Mouse (Mus musculus): Measurements from ENCODE around the gene Commd1. TPM values are rescaled to one million over a fixed set of nuclear protein-coding genes. Genes with fewer than 3 reads are reported as not detected.
A peak's percentile ranks its signal among the peaks of the same experiment; 100 is the strongest.

Gene Commd1
- total RNA-seq (2014; fragmentation: Nextera tagmentation) (74.4 and 174 TPM in 2 replicates), total RNA-seq (2017) (63.0 and 95.3 TPM in 2 replicates)

GRCm38 (mm10) chr11:22981984-22982757 is at the start of gene Commd1, which contains the start of gene Gm28048:
Gene Commd1, minus strand, starts transcription at chr11:22982382.
Gene Gm28048, minus strand, starts transcription at chr11:22982090.
- ATAC-seq (replicated peaks; ENCODE audit: low FRiP score, low TSS enrichment, poor library complexity, severe bottlenecking), result peak; percentile 90

GRCm38 (mm10) chr11:23029399-23029798 is 47.2 kb upstream of the Commd1 start:
- no peak for ATAC-seq (replicated peaks; ENCODE audit: low FRiP score, low TSS enrichment, poor library complexity, severe bottlenecking)

- peak; percentile 89 for ATAC-seq (replicated peaks; ENCODE audit: low FRiP score, low TSS enrichment, poor library complexity, severe bottlenecking)
These were observed 46.8 kb upstream of the Commd1 start for GRCm38 (mm10) chr11:23028957-23029356.

- no peak for ATAC-seq (replicated peaks; ENCODE audit: low FRiP score, low TSS enrichment, poor library complexity, severe bottlenecking)
These were observed 42.0 kb upstream of the Commd1 start for GRCm38 (mm10) chr11:23024169-23024568.

GRCm38 (mm10) chr11:23023155-23023554 is 41.0 kb upstream of the Commd1 start:
- no peak for ATAC-seq (replicated peaks; ENCODE audit: low FRiP score, low TSS enrichment, poor library complexity, severe bottlenecking)

- ATAC-seq (replicated peaks; ENCODE audit: low FRiP score, low TSS enrichment, poor library complexity, severe bottlenecking), result no peak
These were observed 38.7 kb upstream of the Commd1 start for GRCm38 (mm10) chr11:23020841-23021240.

GRCm38 (mm10) chr11:23020116-23020770 is 38.1 kb upstream of the Commd1 start:
- ATAC-seq (replicated peaks; ENCODE audit: low FRiP score, low TSS enrichment, poor library complexity, severe bottlenecking), result no peak

- no peak for ATAC-seq (replicated peaks; ENCODE audit: low FRiP score, low TSS enrichment, poor library complexity, severe bottlenecking)
These were observed 35.8 kb upstream of the Commd1 start for GRCm38 (mm10) chr11:23017943-23018342.

- ATAC-seq (replicated peaks; ENCODE audit: low FRiP score, low TSS enrichment, poor library complexity, severe bottlenecking), result no peak
These were observed 32.8 kb upstream of the Commd1 start for GRCm38 (mm10) chr11:23014996-23015395.

- ATAC-seq (replicated peaks; ENCODE audit: low FRiP score, low TSS enrichment, poor library complexity, severe bottlenecking), result peak; percentile 85
These were observed 31.6 kb upstream of the Commd1 start for GRCm38 (mm10) chr11:23013580-23014294.

- no peak for ATAC-seq (replicated peaks; ENCODE audit: low FRiP score, low TSS enrichment, poor library complexity, severe bottlenecking)
These were observed 30.9 kb upstream of the Commd1 start for GRCm38 (mm10) chr11:23013096-23013495.

GRCm38 (mm10) chr11:23008824-23009200 is 26.6 kb upstream of the Commd1 start:
- no peak for ATAC-seq (replicated peaks; ENCODE audit: low FRiP score, low TSS enrichment, poor library complexity, severe bottlenecking)

- peak; percentile 78 for ATAC-seq (replicated peaks; ENCODE audit: low FRiP score, low TSS enrichment, poor library complexity, severe bottlenecking)
These were observed 26.1 kb upstream of the Commd1 start for GRCm38 (mm10) chr11:23008181-23008823.

- ATAC-seq (replicated peaks; ENCODE audit: low FRiP score, low TSS enrichment, poor library complexity, severe bottlenecking), result peak; percentile 95
These were observed 25.4 kb upstream of the Commd1 start, which contains the start of gene Fam161a for GRCm38 (mm10) chr11:23007481-23008180. Gene Fam161a, plus strand, starts transcription at chr11:23007531.

- ATAC-seq (replicated peaks; ENCODE audit: low FRiP score, low TSS enrichment, poor library complexity, severe bottlenecking), result no peak; the same call in 1 of the 2 replicates
These were observed 24.9 kb upstream of the Commd1 start for GRCm38 (mm10) chr11:23007166-23007480.

GRCm38 (mm10) chr11:23005276-23005675 is 23.1 kb upstream of the Commd1 start:
- ATAC-seq (replicated peaks; ENCODE audit: low FRiP score, low TSS enrichment, poor library complexity, severe bottlenecking), result no peak

GRCm38 (mm10) chr11:22998308-22998707 is 16.1 kb upstream of the Commd1 start:
- peak; percentile 58 for ATAC-seq (replicated peaks; ENCODE audit: low FRiP score, low TSS enrichment, poor library complexity, severe bottlenecking)

- no peak for ATAC-seq (replicated peaks; ENCODE audit: low FRiP score, low TSS enrichment, poor library complexity, severe bottlenecking)
These were observed 13.3 kb upstream of the Commd1 start for GRCm38 (mm10) chr11:22995461-22995860.

GRCm38 (mm10) chr11:22994271-22994670 is 12.1 kb upstream of the Commd1 start:
- ATAC-seq (replicated peaks; ENCODE audit: low FRiP score, low TSS enrichment, poor library complexity, severe bottlenecking), result no peak
